In the genomic region with DNA sequence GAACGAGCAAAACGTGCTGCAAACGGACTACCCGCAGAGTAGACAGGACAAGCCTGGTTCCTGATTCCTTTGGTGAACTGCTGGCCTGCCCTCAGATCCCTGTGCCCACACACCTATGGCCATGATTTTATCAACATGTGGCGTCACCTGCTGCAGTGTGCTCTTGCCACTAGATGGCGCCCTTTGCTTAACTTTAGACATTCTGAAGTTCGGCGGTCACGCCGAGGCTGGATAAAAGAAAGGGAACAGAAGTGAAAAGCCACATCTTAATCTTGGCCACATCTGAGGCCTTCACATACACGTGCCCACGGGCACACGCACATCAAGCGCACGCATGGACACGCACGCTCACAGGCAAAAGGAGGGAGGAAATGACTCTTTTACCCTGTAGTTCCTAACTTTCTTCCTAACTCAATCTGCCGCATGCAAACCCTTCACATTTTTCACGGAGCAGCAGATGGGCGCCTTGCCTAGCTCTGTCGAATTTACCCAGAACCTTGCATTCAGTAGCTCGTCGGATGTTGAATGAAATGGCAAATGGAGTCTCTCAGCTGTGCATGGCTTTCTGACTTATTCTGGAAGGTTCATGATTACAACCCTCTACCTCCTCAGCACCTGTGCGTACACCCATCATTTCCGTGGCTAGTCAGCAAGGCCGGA, we compare ENCODE assay signal across 8 mouse cellular contexts. TPM values are rescaled to one million over a fixed set of nuclear protein-coding genes. Genes with fewer than 3 reads are reported as not detected.
A peak's percentile ranks its signal among the peaks of the same experiment; 100 is the strongest.
DNase-seq lines count a peak whose midpoint lies in the region; ATAC-seq and TF ChIP-seq lines count a peak whose summit lies in the region.

No protein-coding gene starts in this region.

- 28% methylated on average over 26 of the region's 26 CpGs for WGBS in embryonic facial prominence, embryonic 10.5 days
- WGBS in heart, embryonic 10.5 days, result 23% methylated on average over 26 of the region's 26 CpGs
- WGBS in kidney, embryonic 16.5 days, result 26% methylated on average over 26 of the region's 26 CpGs
- WGBS in liver, adult 2 months, result 24% methylated on average over 26 of the region's 26 CpGs

- no peaks in the 10 kb centered on the region for H3K27me3 ChIP-seq in embryonic facial prominence, embryonic 10.5 days (replicated peaks; ENCODE audit: low read depth, poor library complexity, severe bottlenecking)
- no peaks in the 10 kb centered on the region for H3K27me3 ChIP-seq in heart, embryonic 10.5 days (ENCODE audit: insufficient read depth, poor library complexity, severe bottlenecking)
- no peaks in the 10 kb centered on the region for H3K27me3 ChIP-seq in kidney, embryonic 16.5 days (ENCODE audit: insufficient read depth, low read length)
- no peaks in the 10 kb centered on the region for H3K27me3 ChIP-seq in liver, adult 2 months (ENCODE audit: control insufficient read depth, insufficient read depth, low read length)
- no peaks in the 10 kb centered on the region for H3K27me3 ChIP-seq in myocyte (ENCODE audit: control insufficient read depth, insufficient read depth, insufficient read length)

- H3K27ac ChIP-seq in embryonic facial prominence, embryonic 10.5 days (replicated peaks), result no peak overlapping the region
- H3K27ac ChIP-seq in heart, embryonic 10.5 days, result no peak overlapping the region
- no peak overlapping the region for H3K27ac ChIP-seq in kidney, embryonic 16.5 days (ENCODE audit: low read length)
- no peak overlapping the region for H3K27ac ChIP-seq in liver, adult 2 months (replicated peaks; ENCODE audit: insufficient read depth, low read depth, low read length)

- no peaks in the 10 kb centered on the region for H3K36me3 ChIP-seq in embryonic facial prominence, embryonic 10.5 days (replicated peaks)
- H3K36me3 ChIP-seq in heart, embryonic 10.5 days, result no peaks in the 10 kb centered on the region
- H3K36me3 ChIP-seq in kidney, embryonic 16.5 days (ENCODE audit: insufficient read depth, low read length), result no peaks in the 10 kb centered on the region
- H3K36me3 ChIP-seq in liver, adult 2 months (ENCODE audit: control insufficient read depth, insufficient read depth, low read length), result no peaks in the 10 kb centered on the region
- no peaks in the 10 kb centered on the region for H3K36me3 ChIP-seq in myocyte (ENCODE audit: control insufficient read depth, insufficient read depth)

- TF ChIP-seq POLR2A in liver, adult 2 months (IDR thresholded peaks at IDR 0.05; ENCODE audit: extremely low read depth, insufficient read depth, low read length), result no peak
- TF ChIP-seq POLR2A in myocyte (IDR thresholded peaks at IDR 0.05; ENCODE audit: insufficient read length, low read depth), result no peak

- no peak overlapping the region for H3ac ChIP-seq in myocyte (ENCODE audit: control insufficient read depth, insufficient read length)

- H3K9me3 ChIP-seq in embryonic facial prominence, embryonic 10.5 days, result peaks cover 6% of the 10 kb centered on the region; the same call in 1 of the 2 replicates
- 0 out of 2 replicates have a peak, but pooled peaks cover 2% of the 10 kb centered on the region for H3K9me3 ChIP-seq in heart, embryonic 10.5 days
- peaks cover 12% of the 10 kb centered on the region for H3K9me3 ChIP-seq in kidney, embryonic 16.5 days (ENCODE audit: low read length)

- peak; percentile 80 for DNase-seq in CD4-positive, CD25-positive, alpha-beta regulatory T cell, adult 2 months (ENCODE audit: low read depth, low spot score)
- peak; percentile 86 for DNase-seq in embryonic facial prominence, embryonic 10.5 days (ENCODE audit: low spot score)
- DNase-seq in heart, embryonic 10.5 days (ENCODE audit: low spot score), result peak; percentile 85
- DNase-seq in liver, adult 2 months (ENCODE audit: extremely low read depth, low read depth, low spot score), result peak; percentile 63
- peak; percentile 59 to 86 for DNase-seq in spleen, postnatal 4 days (ENCODE audit: low spot score in 2 of 2)

- H3K9ac ChIP-seq in kidney, embryonic 16.5 days (replicated peaks; ENCODE audit: low read length), result peak overlapping the region; percentile 47; the same call in 1 of the 2 replicates
- no peak overlapping the region for H3K9ac ChIP-seq in liver, adult 2 months (ENCODE audit: low read depth, low read length)

- peak overlapping the region; percentile 21; the same call in 1 of the 2 replicates for H3K4me3 ChIP-seq in embryonic facial prominence, embryonic 10.5 days
- peak overlapping the region; percentile 47 for H3K4me3 ChIP-seq in heart, embryonic 10.5 days
- H3K4me3 ChIP-seq in kidney, embryonic 16.5 days (ENCODE audit: low read length), result no peak overlapping the region
- no peak overlapping the region; the same call in 1 of the 2 replicates for H3K4me3 ChIP-seq in liver, adult 2 months (ENCODE audit: insufficient read depth, low read depth, low read length)
- no peak overlapping the region for H3K4me3 ChIP-seq in myocyte

- no peak overlapping the region for H3K4me2 ChIP-seq in kidney, embryonic 16.5 days (replicated peaks; ENCODE audit: low read depth, low read length)
- peak overlapping the region; percentile 64 for H3K4me2 ChIP-seq in myocyte (ENCODE audit: low read depth)

- H3K4me1 ChIP-seq in embryonic facial prominence, embryonic 10.5 days, result peaks cover 5% of the 10 kb centered on the region; the same call in 1 of the 2 replicates
- 0 out of 2 replicates have a peak, but pooled peaks cover 2% of the 10 kb centered on the region for H3K4me1 ChIP-seq in heart, embryonic 10.5 days
- H3K4me1 ChIP-seq in kidney, embryonic 16.5 days (ENCODE audit: insufficient read depth, low read length), result peaks cover 9% of the 10 kb centered on the region
- peaks cover 10% of the 10 kb centered on the region; the same call in 1 of the 2 replicates for H3K4me1 ChIP-seq in liver, adult 2 months (ENCODE audit: control insufficient read depth, insufficient read depth, low read length)

- peak; percentile 95 for TF ChIP-seq CTCF in liver, adult 2 months (IDR thresholded peaks at IDR 0.05; ENCODE audit: low read depth, low read length)

- ATAC-seq in CD4-positive, CD25-positive, alpha-beta regulatory T cell, adult 4 months, result no peak
- ATAC-seq in kidney, embryonic 16.5 days (ENCODE audit: low FRiP score, low TSS enrichment), result peak; percentile 73; the same call in 1 of the 2 replicates

- no peaks in the 10 kb centered on the region for H3K79me2 ChIP-seq in liver, adult 2 months (ENCODE audit: control insufficient read depth, insufficient read depth, low read length)
- H3K79me2 ChIP-seq in myocyte (ENCODE audit: control insufficient read depth, insufficient read depth), result no peaks in the 10 kb centered on the region

TF ChIP-seq in myocyte, 11 proteins besides CTCF, POLR2A, EP300 and RAD21:
- TF ChIP-seq SRF (IDR thresholded peaks at IDR 0.05; ENCODE audit: control insufficient read depth, insufficient read length, low read depth) (no peak), TCF3 (IDR thresholded peaks at IDR 0.05; ENCODE audit: insufficient read length, low read depth) (no peak), TCF12 (IDR thresholded peaks at IDR 0.05; ENCODE audit: insufficient read depth, poor library complexity, severe bottlenecking) (no peak), MYOG (IDR thresholded peaks at IDR 0.05; ENCODE audit: control insufficient read depth in 1 of 3, insufficient read depth in 1 of 3, insufficient read length in 2 of 3, low read depth in 2 of 3) (no peak), POLR2AphosphoS2 (IDR thresholded peaks at IDR 0.05; ENCODE audit: insufficient read length, low read depth) (no peak), MAX (IDR thresholded peaks at IDR 0.05; ENCODE audit: low read depth) (no peak), CEBPB (IDR thresholded peaks at IDR 0.05; ENCODE audit: insufficient read depth, poor library complexity, severe bottlenecking) (no peak), REST (IDR thresholded peaks at IDR 0.05; ENCODE audit: insufficient read depth, insufficient read length) (no peak), MYOD1 (IDR thresholded peaks at IDR 0.05; ENCODE audit: control insufficient read depth in 1 of 3, insufficient read length in 2 of 3, low read depth in 2 of 3) (no peak), USF1 (IDR thresholded peaks at IDR 0.05; ENCODE audit: low read depth) (no peak), E2F4 (IDR thresholded peaks at IDR 0.05; ENCODE audit: insufficient read depth) (no peak)

RNA-seq across cellular contexts. Expression of gene Adgrf1, which starts 4.8 kb away (rescaled TPM):
- polyA plus RNA-seq in CD4-positive, CD25-positive, alpha-beta regulatory T cell, adult 4 months (2017; shearing (Covaris generic)), result not detected
- not detected in 2 replicates for polyA plus RNA-seq in embryonic facial prominence, embryonic 10.5 days (2016; fragmentation: Nextera tagmentation; extraction: Ambion mirVana)
- polyA plus RNA-seq in heart, embryonic 10.5 days (2016; fragmentation: Nextera tagmentation; extraction: Ambion mirVana), result 0.10 TPM in 1 of 2 replicates, not detected in the other
- 0.54 and 1.2 TPM in 2 replicates for polyA plus RNA-seq in kidney, embryonic 16.5 days (2015; fragmentation: Nextera tagmentation; extraction: Ambion mirVana)
- total RNA-seq in liver, adult 2 months (2014; rRNA removed), result 6.2 and 11.7 TPM in 2 replicates
- 2.0 and 7.2 TPM in 2 replicates for polyA plus RNA-seq in liver, adult 2 months (2012; rRNA removed)
- not detected for polyA plus RNA-seq in myocyte (2012; fragmentation: generic; extraction: Trizol)

Comparison
In these comparisons a context has a peak if more than half of its experiments do, and no peak if none do; other contexts are left out.
1. H3K4me3 ChIP-seq: peak in embryonic facial prominence, embryonic 10.5 days (single experiment) and heart, embryonic 10.5 days (single experiment); none in kidney, embryonic 16.5 days (single experiment), liver, adult 2 months (single experiment) and myocyte (single experiment).
2. Peak in every context shown above with its lines, with median percentiles within 50 percentile points of each other: DNase-seq.